Comparison of ENCODE assay signal across 21 mouse cellular contexts in genomic region chr3:96255926-96256593, GRCm38 (mm10). TPM values are rescaled to one million over a fixed set of nuclear protein-coding genes. Genes with fewer than 3 reads are reported as not detected.
A peak's percentile ranks its signal among the peaks of the same experiment; 100 is the strongest.
DNase-seq lines count a peak whose midpoint lies in the region; ATAC-seq and TF ChIP-seq lines count a peak whose summit lies in the region.
"Had no signal": no experiment of that assay in that cellular context is flagged by ENCODE, and none has a peak within 500 bp of the region (broad histone marks: within the 10 kb centered on the region; RNA-seq: fewer than 3 reads in every experiment).

No protein-coding gene starts in this region.

- DNase-seq in liver, embryonic 14.5 days (ENCODE audit: low read depth in 3 of 3, low spot score in 3 of 3), result no peak
- DNase-seq in liver, result no peak
- DNase-seq in induced T-regulatory cell, adult 2 months (ENCODE audit: low read depth), result peak; percentile 57
- DNase-seq in midbrain, postnatal 0 days (ENCODE audit: low spot score), result no peak
- DNase-seq in left cerebral cortex, postnatal 10 days (ENCODE audit: extremely low spot score in 1 of 2, low spot score in 2 of 2), result no peak
- no peak for DNase-seq in heart, adult 11 months
- DNase-seq: adrenal gland, adult 8-10 months; cerebellum, adult 18-20 months; kidney, postnatal 14 days had no signal

- no peak for TF ChIP-seq CTCF in liver, embryonic 14.5 days (IDR thresholded peaks at IDR 0.05; ENCODE audit: low read depth)
- no peak for TF ChIP-seq CTCF in midbrain, postnatal 0 days (IDR thresholded peaks at IDR 0.05)

- peaks cover 28 to 34% of the 10 kb centered on the region in 2 experiments for H3K4me1 ChIP-seq in liver, embryonic 14.5 days (replicated peaks; ENCODE audit: control insufficient read depth in 2 of 2, insufficient read depth in 2 of 2, low read length in 1 of 2)
- H3K4me1 ChIP-seq in liver, embryonic 16.5 days (ENCODE audit: control insufficient read depth, low read depth, low read length), result peaks cover 31% of the 10 kb centered on the region
- H3K4me1 ChIP-seq in stomach, embryonic 15.5 days, result peaks cover 6% of the 10 kb centered on the region; the same call in 1 of the 2 replicates
- H3K4me1 ChIP-seq in midbrain, postnatal 0 days (ENCODE audit: insufficient read depth, low read length), result no peaks in the 10 kb centered on the region
- H3K4me1 ChIP-seq: neural tube, embryonic 12.5 days had no signal

- no peak overlapping the region for H3K4me2 ChIP-seq in liver, embryonic 14.5 days (ENCODE audit: low read depth)
- no peak overlapping the region for H3K4me2 ChIP-seq in liver, embryonic 16.5 days (ENCODE audit: low read depth, low read length)
- no peak overlapping the region for H3K4me2 ChIP-seq in stomach, embryonic 15.5 days
- H3K4me2 ChIP-seq in midbrain, postnatal 0 days (ENCODE audit: low read depth, low read length, poor library complexity, severe bottlenecking), result no peak overlapping the region
- H3K4me2 ChIP-seq: forebrain, embryonic 15.5 days; heart, embryonic 13.5 days; neural tube, embryonic 12.5 days had no signal

- no peaks in the 10 kb centered on the region for H3K9me3 ChIP-seq in liver, embryonic 14.5 days (ENCODE audit: control insufficient read depth, low read length)
- no peaks in the 10 kb centered on the region for H3K9me3 ChIP-seq in liver, embryonic 16.5 days (replicated peaks; ENCODE audit: control insufficient read depth, low read length)
- H3K9me3 ChIP-seq in stomach, embryonic 15.5 days, result no peaks in the 10 kb centered on the region
- H3K9me3 ChIP-seq in midbrain, postnatal 0 days (ENCODE audit: low read length), result no peaks in the 10 kb centered on the region
- H3K9me3 ChIP-seq: embryonic facial prominence, embryonic 10.5 days; forebrain, embryonic 15.5 days; heart, embryonic 13.5 days; neural tube, embryonic 12.5 days had no signal

- no peaks in the 10 kb centered on the region for H3K36me3 ChIP-seq in liver, embryonic 14.5 days (replicated peaks; ENCODE audit: control insufficient read depth, insufficient read depth, low read depth)
- H3K36me3 ChIP-seq in liver, embryonic 16.5 days (ENCODE audit: control insufficient read depth, insufficient read depth), result no peaks in the 10 kb centered on the region
- H3K36me3 ChIP-seq in stomach, embryonic 15.5 days, result no peaks in the 10 kb centered on the region
- H3K36me3 ChIP-seq in midbrain, postnatal 0 days (ENCODE audit: insufficient read depth, low read length), result no peaks in the 10 kb centered on the region
- H3K36me3 ChIP-seq: embryonic facial prominence, embryonic 10.5 days; forebrain, embryonic 15.5 days; heart, embryonic 13.5 days; neural tube, embryonic 12.5 days had no signal

- H3K4me3 ChIP-seq in liver, embryonic 14.5 days (ENCODE audit: insufficient read depth in 1 of 2, low read depth in 2 of 2, low read length in 2 of 2), result no peak overlapping the region
- no peak overlapping the region for H3K4me3 ChIP-seq in liver, embryonic 16.5 days (ENCODE audit: low read depth, low read length)
- no peak overlapping the region for H3K4me3 ChIP-seq in stomach, embryonic 15.5 days (replicated peaks)
- H3K4me3 ChIP-seq in midbrain, postnatal 0 days (ENCODE audit: low read depth, low read length), result no peak overlapping the region
- H3K4me3 ChIP-seq: embryonic facial prominence, embryonic 10.5 days; forebrain, embryonic 15.5 days; heart, embryonic 13.5 days; neural tube, embryonic 12.5 days had no signal

- intact Hi-C loops in left cerebral cortex, postnatal 10 days (cut with DNase I), result no loop called here

- 53% methylated on average over 5 of the region's 5 CpGs for WGBS in liver, embryonic 14.5 days (ENCODE audit: insufficient replicate concordance)
- WGBS in liver, embryonic 16.5 days (ENCODE audit: insufficient replicate concordance), result 53% methylated on average over 5 of the region's 5 CpGs
- 52% methylated on average over 5 of the region's 5 CpGs for WGBS in stomach, embryonic 15.5 days
- WGBS in midbrain, postnatal 0 days, result 80% methylated on average over 5 of the region's 5 CpGs

- H3K27me3 ChIP-seq in liver, embryonic 14.5 days (ENCODE audit: control insufficient read depth, insufficient read depth, low read length), result no peaks in the 10 kb centered on the region
- H3K27me3 ChIP-seq in liver, embryonic 16.5 days (ENCODE audit: control insufficient read depth, insufficient read depth, low read depth, low read length), result no peaks in the 10 kb centered on the region
- no peaks in the 10 kb centered on the region for H3K27me3 ChIP-seq in stomach, embryonic 15.5 days (replicated peaks)
- H3K27me3 ChIP-seq in midbrain, postnatal 0 days (ENCODE audit: insufficient read depth, low read length), result no peaks in the 10 kb centered on the region
- H3K27me3 ChIP-seq: forebrain, embryonic 15.5 days; heart, embryonic 13.5 days; neural tube, embryonic 12.5 days had no signal

- no peak for TF ChIP-seq EP300 in liver, embryonic 14.5 days (IDR thresholded peaks at IDR 0.05; ENCODE audit: low read depth)

- no peak overlapping the region for H3K9ac ChIP-seq in liver, embryonic 14.5 days (replicated peaks)
- peak overlapping the region; percentile 1; the same call in 1 of the 2 replicates for H3K9ac ChIP-seq in liver, embryonic 16.5 days (ENCODE audit: low read depth, low read length)
- H3K9ac ChIP-seq in stomach, embryonic 15.5 days, result no peak overlapping the region
- no peak overlapping the region for H3K9ac ChIP-seq in midbrain, postnatal 0 days (replicated peaks; ENCODE audit: low read length, poor library complexity, severe bottlenecking)
- H3K9ac ChIP-seq: forebrain, embryonic 15.5 days; heart, embryonic 13.5 days; neural tube, embryonic 12.5 days had no signal

- peak overlapping the region; percentile 11 for H3K27ac ChIP-seq in liver, embryonic 14.5 days
- H3K27ac ChIP-seq in liver, embryonic 16.5 days (ENCODE audit: low read length), result no peak overlapping the region
- H3K27ac ChIP-seq in stomach, embryonic 15.5 days, result peak overlapping the region; percentile 49; the same call in 1 of the 2 replicates
- H3K27ac ChIP-seq in midbrain, postnatal 0 days (ENCODE audit: low read depth, low read length), result no peak overlapping the region
- H3K27ac ChIP-seq: forebrain, embryonic 15.5 days; heart, embryonic 13.5 days; hindbrain, postnatal 0 days; neural tube, embryonic 12.5 days had no signal

- ATAC-seq in liver, embryonic 14.5 days (ENCODE audit: insufficient read depth), result no peak
- no peak for ATAC-seq in liver, embryonic 16.5 days (ENCODE audit: low read depth)
- ATAC-seq in stomach, embryonic 15.5 days (ENCODE audit: insufficient read depth, low FRiP score, low read depth), result no peak
- ATAC-seq in midbrain, postnatal 0 days (ENCODE audit: low FRiP score), result no peak
- ATAC-seq: forebrain, embryonic 15.5 days; hindbrain, postnatal 0 days had no signal

RNA-seq across cellular contexts. Expression of gene Hist2h4, which starts 7.1 kb away (rescaled TPM):
- polyA plus RNA-seq in liver, embryonic 14.5 days (2012; rRNA removed), result 12.2 and 16.3 TPM in 2 replicates
- polyA plus RNA-seq in liver, embryonic 14.5 days (2014; fragmentation: Nextera tagmentation; extraction: Ambion mirVana), result 15.1 TPM in 2 replicates
- 26.6 and 34.9 TPM in 2 replicates for polyA plus RNA-seq in liver, embryonic 16.5 days (2015; fragmentation: Nextera tagmentation; extraction: Ambion mirVana)
- 9.7 and 18.1 TPM in 2 replicates for polyA plus RNA-seq in stomach, embryonic 15.5 days (2015; fragmentation: Nextera tagmentation; extraction: Ambion mirVana)
- 109 and 118 TPM in 2 replicates for total RNA-seq in midbrain, postnatal 0 days (2014; rRNA removed)
- polyA plus RNA-seq in midbrain, postnatal 0 days (2015; fragmentation: Nextera tagmentation; extraction: Ambion mirVana), result 5.3 and 6.1 TPM in 2 replicates
- 10 to 100 TPM; 34.4 to 37.7 TPM for total RNA-seq in left cerebral cortex, postnatal 10 days (2021)

RNA-seq across cellular contexts. Expression of gene Hist2h3c1, which starts 9.6 kb away (rescaled TPM):
- 2.4 and 3.6 TPM in 2 replicates for polyA plus RNA-seq in liver, embryonic 14.5 days (2012; rRNA removed)
- polyA plus RNA-seq in liver, embryonic 14.5 days (2014; fragmentation: Nextera tagmentation; extraction: Ambion mirVana), result 2.6 and 5.7 TPM in 2 replicates
- 4.3 and 4.9 TPM in 2 replicates for polyA plus RNA-seq in liver, embryonic 16.5 days (2015; fragmentation: Nextera tagmentation; extraction: Ambion mirVana)
- 1.9 and 2.5 TPM in 2 replicates for polyA plus RNA-seq in stomach, embryonic 15.5 days (2015; fragmentation: Nextera tagmentation; extraction: Ambion mirVana)
- 2.8 TPM in 1 of 2 replicates, not detected in the other for total RNA-seq in midbrain, postnatal 0 days (2014; rRNA removed)
- polyA plus RNA-seq in midbrain, postnatal 0 days (2015; fragmentation: Nextera tagmentation; extraction: Ambion mirVana), result 0.11 and 0.32 TPM in 2 replicates
- total RNA-seq in left cerebral cortex, postnatal 10 days (2021), result not detected
- total RNA-seq: adrenal gland, adult 8-10 months; hematopoietic stem cell, adult 5-6 weeks; hindbrain, postnatal 0 days; layer of hippocampus, postnatal 25 days; left cerebral cortex, postnatal 36 days; liver, adult 2 months had no signal
- polyA plus RNA-seq: hindbrain, postnatal 0 days; liver, adult 2 months; spleen, adult 2 months had no signal

RNA-seq across cellular contexts. Expression of gene Hist2h2aa1, which starts 10.8 kb away (rescaled TPM):
- 45.7 and 46.3 TPM in 2 replicates for polyA plus RNA-seq in liver, embryonic 14.5 days (2012; rRNA removed)
- 32.0 TPM in 2 replicates for polyA plus RNA-seq in liver, embryonic 14.5 days (2014; fragmentation: Nextera tagmentation; extraction: Ambion mirVana)
- 34.7 and 39.6 TPM in 2 replicates for polyA plus RNA-seq in liver, embryonic 16.5 days (2015; fragmentation: Nextera tagmentation; extraction: Ambion mirVana)
- 23.0 and 26.2 TPM in 2 replicates for polyA plus RNA-seq in stomach, embryonic 15.5 days (2015; fragmentation: Nextera tagmentation; extraction: Ambion mirVana)
- 786 and 1,113 TPM in 2 replicates for total RNA-seq in midbrain, postnatal 0 days (2014; rRNA removed)
- polyA plus RNA-seq in midbrain, postnatal 0 days (2015; fragmentation: Nextera tagmentation; extraction: Ambion mirVana), result 18.8 and 19.5 TPM in 2 replicates
- 1 to 10 TPM; 2.8 to 6.5 TPM for total RNA-seq in left cerebral cortex, postnatal 10 days (2021)

RNA-seq across cellular contexts. Expression of gene Hist2h3b, which starts 12.4 kb away (rescaled TPM):
- 68.0 and 127 TPM in 2 replicates for polyA plus RNA-seq in liver, embryonic 14.5 days (2012; rRNA removed)
- 91.2 and 100 TPM in 2 replicates for polyA plus RNA-seq in liver, embryonic 14.5 days (2014; fragmentation: Nextera tagmentation; extraction: Ambion mirVana)
- 78.4 and 87.8 TPM in 2 replicates for polyA plus RNA-seq in liver, embryonic 16.5 days (2015; fragmentation: Nextera tagmentation; extraction: Ambion mirVana)
- polyA plus RNA-seq in stomach, embryonic 15.5 days (2015; fragmentation: Nextera tagmentation; extraction: Ambion mirVana), result 62.1 and 69.4 TPM in 2 replicates
- total RNA-seq in midbrain, postnatal 0 days (2014; rRNA removed), result 684 and 1,135 TPM in 2 replicates
- polyA plus RNA-seq in midbrain, postnatal 0 days (2015; fragmentation: Nextera tagmentation; extraction: Ambion mirVana), result 6.2 and 8.3 TPM in 2 replicates
- total RNA-seq in left cerebral cortex, postnatal 10 days (2021), result 100 to 1,000 TPM; 116 to 121 TPM

RNA-seq across cellular contexts. Expression of gene Hist2h2bb, which starts 13.5 kb away (rescaled TPM):
- 9.5 and 16.9 TPM in 2 replicates for polyA plus RNA-seq in liver, embryonic 14.5 days (2012; rRNA removed)
- 23.3 and 24.5 TPM in 2 replicates for polyA plus RNA-seq in liver, embryonic 14.5 days (2014; fragmentation: Nextera tagmentation; extraction: Ambion mirVana)
- polyA plus RNA-seq in liver, embryonic 16.5 days (2015; fragmentation: Nextera tagmentation; extraction: Ambion mirVana), result 17.9 and 25.9 TPM in 2 replicates
- 8.2 and 11.2 TPM in 2 replicates for polyA plus RNA-seq in stomach, embryonic 15.5 days (2015; fragmentation: Nextera tagmentation; extraction: Ambion mirVana)
- total RNA-seq in midbrain, postnatal 0 days (2014; rRNA removed), result 162 and 343 TPM in 2 replicates
- polyA plus RNA-seq in midbrain, postnatal 0 days (2015; fragmentation: Nextera tagmentation; extraction: Ambion mirVana), result 1.0 and 1.7 TPM in 2 replicates
- 100 to 1,000 TPM; 161 to 194 TPM for total RNA-seq in left cerebral cortex, postnatal 10 days (2021)
- polyA plus RNA-seq: liver, adult 2 months had no signal

Comparison
In these comparisons a context has a peak if more than half of its experiments do, and no peak if none do; other contexts are left out.
1. H3K27ac ChIP-seq: peak in liver, embryonic 14.5 days (single experiment) and stomach, embryonic 15.5 days (single experiment); none in liver, embryonic 16.5 days (single experiment) and midbrain, postnatal 0 days (single experiment).